Mouse (Mus musculus) thymus, postnatal 25 days (tissue): ENCODE data around the gene Tomm70a.
A peak's percentile ranks its signal among the peaks of the same experiment; 100 is the strongest.
"Not testable (repeated sequence)": the region's sequence is repeated elsewhere in the genome, so short reads cannot be mapped to it uniquely, and the experiment has no call there.

Experiments
- DNase-seq: peaks from one replicate; pipeline ENCODE4 v3.0.0; 2022

The Tomm70a gene

GRCm38 (mm10) chr16:57151437-57151836 is 29.9 kb downstream of the Tomm70a start:
- no peak for DNase-seq

- DNase-seq, result no peak
Measured at GRCm38 (mm10) chr16:57155899-57156298, 34.4 kb downstream of the Tomm70a start.

GRCm38 (mm10) chr16:57157076-57157475 is 35.6 kb downstream of the Tomm70a start:
- no peak for DNase-seq

GRCm38 (mm10) chr16:57157728-57158127 is 36.2 kb downstream of the Tomm70a start:
- no peak for DNase-seq

- no peak for DNase-seq
Measured at GRCm38 (mm10) chr16:57159835-57160234, 38.3 kb downstream of the Tomm70a start.

- no peak for DNase-seq
Measured at GRCm38 (mm10) chr16:57162841-57163240, 41.3 kb downstream of the Tomm70a start.

- no peak for DNase-seq
Measured at GRCm38 (mm10) chr16:57163694-57164093, 42.2 kb downstream of the Tomm70a start.

- DNase-seq, result no peak
Measured at GRCm38 (mm10) chr16:57165157-57165556, 43.7 kb downstream of the Tomm70a start.

- DNase-seq, result no peak
Measured at GRCm38 (mm10) chr16:57166086-57166485, 44.6 kb downstream of the Tomm70a start.

GRCm38 (mm10) chr16:57166611-57167513 is 45.4 kb downstream of the Tomm70a start, which contains the start of gene Nit2:
Gene Nit2, minus strand, starts transcription at chr16:57167341.
- DNase-seq, result peak; percentile 98

- no peak for DNase-seq
Measured at GRCm38 (mm10) chr16:57167514-57167912, 46.0 kb downstream of the Tomm70a start.

- no peak for DNase-seq
Measured at GRCm38 (mm10) chr16:57168236-57168635, 46.7 kb downstream of the Tomm70a start.

GRCm38 (mm10) chr16:57171161-57171560 is 49.7 kb downstream of the Tomm70a start:
- DNase-seq, result no peak

GRCm38 (mm10) chr16:57171570-57171969 is 50.1 kb downstream of the Tomm70a start:
- no peak for DNase-seq

GRCm38 (mm10) chr16:57174480-57174879 is 53.0 kb downstream of the Tomm70a start:
- not testable (repeated sequence) for DNase-seq

GRCm38 (mm10) chr16:57175751-57176150 is 54.2 kb downstream of the Tomm70a start:
- DNase-seq, result no peak

- DNase-seq, result no peak
Measured at GRCm38 (mm10) chr16:57176276-57176675, 54.8 kb downstream of the Tomm70a start.

- peak; percentile 39 for DNase-seq
Measured at GRCm38 (mm10) chr16:57177254-57177653, 55.8 kb downstream of the Tomm70a start.

GRCm38 (mm10) chr16:57177664-57178063 is 56.2 kb downstream of the Tomm70a start:
- no peak for DNase-seq

GRCm38 (mm10) chr16:57181180-57181579 is 59.7 kb downstream of the Tomm70a start:
- no peak for DNase-seq

- DNase-seq, result no peak
Measured at GRCm38 (mm10) chr16:57182037-57182436, 60.5 kb downstream of the Tomm70a start.

- DNase-seq, result no peak
Measured at GRCm38 (mm10) chr16:57186618-57187017, 65.1 kb downstream of the Tomm70a start.

GRCm38 (mm10) chr16:57189493-57189892 is 68.0 kb downstream of the Tomm70a start:
- DNase-seq, result no peak

GRCm38 (mm10) chr16:57190390-57190789 is 68.9 kb downstream of the Tomm70a start:
- DNase-seq, result no peak

GRCm38 (mm10) chr16:57191214-57191613 is 69.7 kb downstream of the Tomm70a start:
- no peak for DNase-seq
